Mouse (Mus musculus): ENCODE measurements around the gene Ggcx. TPM values are rescaled to one million over a fixed set of nuclear protein-coding genes. Genes with fewer than 3 reads are reported as not detected.
A peak's percentile ranks its signal among the peaks of the same experiment; 100 is the strongest.
"Not testable (repeated sequence)": the region's sequence is repeated elsewhere in the genome, so short reads cannot be mapped to it uniquely, and the experiment has no call there.

Gene Ggcx
- polyA plus RNA-seq, 1 experiment from 2014 or later = 48.0 TPM

GRCm38 (mm10) chr6:72432153-72432552, 18.0 kb downstream of the Ggcx start:
- H3K36me3 ChIP-seq = peaks cover 86% of the 10 kb centered on the region
- 89% methylated on average over 2 of the region's 2 CpGs for WGBS
- no peak overlapping the region for H3K9ac ChIP-seq
- no peak for ATAC-seq (ENCODE audit: insufficient number of reproducible peaks, low FRiP score, low TSS enrichment, low read depth)
- peaks cover 18% of the 10 kb centered on the region for H3K4me1 ChIP-seq
- no peaks in the 10 kb centered on the region for H3K9me3 ChIP-seq
- no peak overlapping the region for H3K4me3 ChIP-seq
- H3K27ac ChIP-seq = no peak overlapping the region
- no peaks in the 10 kb centered on the region for H3K27me3 ChIP-seq
- no peak overlapping the region for H3K4me2 ChIP-seq

DNA sequence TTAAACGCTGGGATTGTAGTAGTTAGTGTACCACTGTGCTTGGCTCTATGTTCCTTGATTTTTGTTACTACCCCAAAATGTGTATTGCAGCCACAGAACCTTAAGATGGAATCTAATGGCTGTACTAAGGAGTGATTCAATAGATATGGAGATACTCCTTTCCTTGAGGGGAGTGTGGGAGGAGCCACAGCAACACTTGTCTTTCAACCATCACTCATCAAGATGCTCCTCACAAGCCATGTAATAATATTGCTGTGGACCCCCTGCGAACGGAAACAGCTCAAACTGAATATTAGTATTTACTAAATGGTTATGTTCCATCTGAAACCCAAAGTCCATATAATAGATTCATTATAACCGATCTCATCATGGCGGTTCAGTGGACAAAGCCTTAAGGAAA, 24.1 kb downstream of the Ggcx start:
- H3K27me3 ChIP-seq = no peaks in the 10 kb centered on the region
- no peak overlapping the region; the same call in 1 of the 2 replicates for H3K27ac ChIP-seq
- no peak for ATAC-seq (ENCODE audit: insufficient number of reproducible peaks, low FRiP score, low TSS enrichment, low read depth)
- 3% methylated on average over 5 of the region's 5 CpGs for WGBS
- peak overlapping the region; percentile 100 for H3K9ac ChIP-seq
- H3K4me1 ChIP-seq = peaks cover 26% of the 10 kb centered on the region
- peak overlapping the region; percentile 97 for H3K4me3 ChIP-seq
- H3K9me3 ChIP-seq = no peaks in the 10 kb centered on the region
- H3K4me2 ChIP-seq = peak overlapping the region; percentile 68
- peaks cover 36% of the 10 kb centered on the region for H3K36me3 ChIP-seq

- peak overlapping the region; percentile 100 for H3K27ac ChIP-seq
- peak overlapping the region; percentile 68 for H3K4me2 ChIP-seq
- H3K4me1 ChIP-seq = peaks cover 26% of the 10 kb centered on the region
- ATAC-seq (ENCODE audit: insufficient number of reproducible peaks, low FRiP score, low TSS enrichment, low read depth) = peak; percentile 63
- WGBS = under 1% methylated on average over 50 of the region's 57 CpGs
- H3K9ac ChIP-seq = peak overlapping the region; percentile 100
- no peaks in the 10 kb centered on the region for H3K27me3 ChIP-seq
- H3K36me3 ChIP-seq = peaks cover 29% of the 10 kb centered on the region
- peak overlapping the region; percentile 97 for H3K4me3 ChIP-seq
- H3K9me3 ChIP-seq = no peaks in the 10 kb centered on the region
Observed at GRCm38 (mm10) chr6:72438862-72439354, 24.8 kb downstream of the Ggcx start.

- ATAC-seq (ENCODE audit: insufficient number of reproducible peaks, low FRiP score, low TSS enrichment, low read depth) = peak; percentile 91
- Histone ChIP-seq H3K4me1 (peaks cover 26% of the 10 kb centered on the region), H3K27me3 (no peaks in the 10 kb centered on the region), H3K9ac (peak within 1 kb of the TSS; percentile 100), H3K36me3 (peaks cover 23% of the 10 kb centered on the region), H3K27ac (peak within 1 kb of the TSS; percentile 100), H3K4me2 (peak within 1 kb of the TSS; percentile 68), H3K4me3 (peak within 1 kb of the TSS; percentile 97), H3K9me3 (no peaks in the 10 kb centered on the region)
- under 1% methylated on average over 74 of the region's 77 CpGs for WGBS
Observed at GRCm38 (mm10) chr6:72439355-72440185, 25.5 kb downstream of the Ggcx start, which contains the start of gene Mat2a. TSS of gene Mat2a (minus strand) at chr6:72439558.

DNA sequence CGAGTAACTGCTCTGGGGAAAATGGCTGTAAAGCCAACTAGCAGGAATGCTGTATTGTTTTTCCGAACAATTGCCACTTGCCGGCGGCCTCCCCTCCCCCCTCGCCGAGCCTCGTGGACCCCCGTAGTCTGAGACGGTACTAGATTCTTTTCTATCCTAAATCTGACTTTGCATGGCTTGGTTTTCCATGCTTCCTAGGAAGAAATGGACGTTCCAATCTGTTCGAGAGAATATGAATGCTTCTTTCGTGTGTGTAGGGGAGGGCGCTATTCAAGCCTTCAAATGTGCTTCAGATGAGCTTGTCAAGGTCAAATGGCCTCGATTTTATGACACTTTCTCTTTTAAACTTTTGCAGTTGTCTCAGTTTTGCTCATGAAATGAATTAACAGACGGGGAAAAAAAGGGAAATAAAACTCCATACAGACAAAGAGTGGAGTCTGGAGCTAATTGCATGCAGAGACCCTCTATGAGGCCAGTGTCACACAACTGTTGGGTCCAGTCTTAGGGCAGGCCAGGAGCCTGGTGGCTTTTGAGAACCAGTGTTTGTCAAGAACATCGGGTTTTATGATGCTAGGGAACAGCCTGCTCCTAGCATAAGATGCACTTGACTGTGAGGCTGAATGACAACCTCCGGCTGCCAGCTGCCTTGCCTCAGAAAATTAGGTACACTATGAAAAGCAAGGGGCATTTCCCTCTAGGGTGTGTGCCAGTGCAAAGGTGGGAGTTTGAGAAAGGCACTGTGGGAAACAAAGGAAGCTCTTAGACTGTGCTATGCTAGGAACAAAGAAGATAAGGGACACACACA, 26.3 kb downstream of the Ggcx start:
- Histone ChIP-seq H3K27ac (peak overlapping the region; percentile 100), H3K4me2 (peak overlapping the region; percentile 68), H3K9me3 (no peaks in the 10 kb centered on the region), H3K4me1 (peaks cover 23% of the 10 kb centered on the region), H3K4me3 (peak overlapping the region; percentile 97), H3K36me3 (peaks cover 15% of the 10 kb centered on the region), H3K9ac (peak overlapping the region; percentile 59), H3K27me3 (no peaks in the 10 kb centered on the region)
- ATAC-seq (ENCODE audit: insufficient number of reproducible peaks, low FRiP score, low TSS enrichment, low read depth) = no peak
- WGBS = 6% methylated on average over 17 of the region's 17 CpGs

- Histone ChIP-seq H3K27me3 (no peaks in the 10 kb centered on the region), H3K4me1 (peaks cover 8% of the 10 kb centered on the region), H3K9me3 (no peaks in the 10 kb centered on the region), H3K4me2 (no peak overlapping the region), H3K4me3 (no peak overlapping the region), H3K9ac (no peak overlapping the region), H3K27ac (peak overlapping the region; percentile 67; the same call in 1 of the 2 replicates), H3K36me3 (no peaks in the 10 kb centered on the region)
- ATAC-seq (ENCODE audit: insufficient number of reproducible peaks, low FRiP score, low TSS enrichment, low read depth) = no peak
- 41% methylated on average over 1 of the region's 1 CpGs for WGBS
Observed at GRCm38 (mm10) chr6:72442921-72443604, 29.0 kb downstream of the Ggcx start.

DNA sequence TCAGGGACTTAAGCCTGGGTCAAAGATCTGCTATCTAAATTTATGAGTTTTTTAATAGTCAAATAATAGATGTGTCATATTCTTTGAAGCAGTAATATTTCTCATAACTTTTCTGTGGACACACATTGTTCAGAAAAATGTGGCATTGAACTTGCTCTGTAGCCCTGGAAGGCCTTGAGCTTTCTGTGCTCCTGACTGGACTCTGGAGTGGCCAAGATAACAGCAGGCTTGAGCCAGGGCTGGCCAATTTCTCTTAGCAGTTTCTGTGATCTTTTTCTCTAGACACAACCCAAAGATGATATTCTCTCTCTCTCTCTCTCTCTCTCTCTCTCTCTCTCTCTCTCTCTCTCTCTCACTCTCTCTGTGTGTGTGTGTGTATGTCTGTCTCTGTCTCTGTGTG, 30.9 kb downstream of the Ggcx start:
- Histone ChIP-seq H3K36me3 (no peaks in the 10 kb centered on the region), H3K4me1 (peaks cover 8% of the 10 kb centered on the region), H3K9me3 (no peaks in the 10 kb centered on the region), H3K4me3 (no peak overlapping the region), H3K4me2 (no peak overlapping the region), H3K9ac (no peak overlapping the region), H3K27ac (no peak overlapping the region), H3K27me3 (no peaks in the 10 kb centered on the region)
- ATAC-seq (ENCODE audit: insufficient number of reproducible peaks, low FRiP score, low TSS enrichment, low read depth) = no peak

GRCm38 (mm10) chr6:72447487-72447886, 33.4 kb downstream of the Ggcx start:
- no peaks in the 10 kb centered on the region for H3K4me1 ChIP-seq
- 70% methylated on average over 2 of the region's 2 CpGs for WGBS
- no peak overlapping the region for H3K9ac ChIP-seq
- no peak for ATAC-seq (ENCODE audit: insufficient number of reproducible peaks, low FRiP score, low TSS enrichment, low read depth)
- H3K9me3 ChIP-seq = no peaks in the 10 kb centered on the region
- H3K27ac ChIP-seq = no peak overlapping the region
- no peak overlapping the region for H3K4me3 ChIP-seq
- H3K4me2 ChIP-seq = no peak overlapping the region
- no peaks in the 10 kb centered on the region for H3K27me3 ChIP-seq
- H3K36me3 ChIP-seq = no peaks in the 10 kb centered on the region

DNA sequence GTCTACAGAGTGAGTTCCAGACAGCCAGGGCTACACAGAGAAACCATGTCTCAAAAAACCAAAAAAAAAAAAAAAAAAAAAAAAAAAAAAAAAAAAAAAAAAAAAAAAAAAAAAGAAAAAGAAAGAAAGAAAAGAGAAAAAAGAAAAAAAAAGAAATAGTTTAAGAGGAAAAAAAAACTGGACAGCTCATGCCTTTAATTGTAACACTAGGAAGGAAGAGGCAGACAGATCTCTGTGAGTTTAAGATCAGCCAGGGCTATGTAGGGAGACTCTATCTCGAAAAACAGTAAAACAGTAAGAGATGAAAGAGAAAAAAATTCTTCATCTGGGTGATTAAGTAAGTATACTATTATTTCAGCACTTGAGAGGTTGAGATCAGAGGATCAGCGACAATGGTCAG, 37.7 kb downstream of the Ggcx start:
- not testable (repeated sequence) for H3K27ac ChIP-seq; H3K4me3 ChIP-seq; H3K27me3 ChIP-seq; H3K9me3 ChIP-seq; H3K36me3 ChIP-seq; H3K9ac ChIP-seq; H3K4me2 ChIP-seq; ATAC-seq (ENCODE audit: insufficient number of reproducible peaks, low FRiP score, low TSS enrichment, low read depth)
- peaks cover 13% of the 10 kb centered on the region for H3K4me1 ChIP-seq
- WGBS = 69% methylated on average over 2 of the region's 2 CpGs

DNA sequence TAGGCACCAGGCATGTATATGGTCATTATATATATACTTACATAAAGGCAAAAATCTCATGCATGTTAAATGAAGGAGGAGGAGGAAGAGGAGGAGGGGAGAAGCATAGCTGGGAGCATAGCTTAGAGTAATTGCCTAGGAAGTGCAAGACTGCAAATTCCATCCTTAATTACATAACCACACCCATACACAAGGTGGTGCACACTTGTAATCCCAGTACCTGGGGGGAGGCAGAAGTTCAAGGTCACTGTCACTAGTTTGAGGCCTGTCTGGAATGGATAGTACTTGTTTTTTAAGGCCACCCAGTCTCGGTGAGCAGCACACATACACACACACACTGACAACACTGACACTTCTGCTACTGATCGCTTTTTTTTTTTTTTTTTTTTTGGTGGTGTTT, 38.2 kb downstream of the Ggcx start:
- H3K4me1 ChIP-seq = peaks cover 13% of the 10 kb centered on the region
- WGBS = 50% methylated on average over 2 of the region's 2 CpGs
- H3K27ac ChIP-seq = no peak overlapping the region
- no peak overlapping the region for H3K9ac ChIP-seq
- H3K4me3 ChIP-seq = no peak overlapping the region
- no peaks in the 10 kb centered on the region for H3K36me3 ChIP-seq
- H3K9me3 ChIP-seq = no peaks in the 10 kb centered on the region
- H3K4me2 ChIP-seq = no peak overlapping the region
- ATAC-seq (ENCODE audit: insufficient number of reproducible peaks, low FRiP score, low TSS enrichment, low read depth) = no peak
- H3K27me3 ChIP-seq = no peaks in the 10 kb centered on the region

GRCm38 (mm10) chr6:72453578-72453977, 39.5 kb downstream of the Ggcx start:
- 74% methylated on average over 3 of the region's 3 CpGs for WGBS
- Histone ChIP-seq H3K9me3 (no peaks in the 10 kb centered on the region), H3K9ac (no peak overlapping the region), H3K36me3 (no peaks in the 10 kb centered on the region), H3K4me2 (no peak overlapping the region), H3K4me1 (peaks cover 13% of the 10 kb centered on the region), H3K27ac (no peak overlapping the region), H3K27me3 (no peaks in the 10 kb centered on the region), H3K4me3 (no peak overlapping the region)
- no peak for ATAC-seq (ENCODE audit: insufficient number of reproducible peaks, low FRiP score, low TSS enrichment, low read depth)
